Mouse (Mus musculus): ENCODE measurements around the gene Ninj2.

Ninj2 gene

DNA sequence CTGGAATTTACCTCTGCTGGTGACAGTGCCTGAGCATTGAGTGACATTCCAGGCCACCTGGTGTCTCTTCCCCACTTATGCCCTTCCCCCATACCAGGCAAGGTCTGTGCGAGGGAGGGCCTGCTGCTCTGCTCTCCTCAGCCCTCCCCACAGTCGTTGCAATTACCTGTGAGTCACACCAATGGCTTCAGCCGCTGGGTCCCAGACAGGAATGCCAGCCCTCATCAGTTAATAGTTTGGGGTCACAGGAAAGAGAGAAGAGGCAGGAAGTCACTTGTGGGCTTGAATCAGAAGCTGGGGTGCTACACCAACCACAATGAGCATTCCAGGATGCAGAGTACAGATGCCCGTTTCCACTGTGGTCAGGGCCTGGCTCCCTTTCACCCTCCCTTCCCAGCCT, 41.6 kb downstream of the Ninj2 start:
- no peak for DNase-seq (ENCODE audit: low spot score in 2 of 2)

DNA sequence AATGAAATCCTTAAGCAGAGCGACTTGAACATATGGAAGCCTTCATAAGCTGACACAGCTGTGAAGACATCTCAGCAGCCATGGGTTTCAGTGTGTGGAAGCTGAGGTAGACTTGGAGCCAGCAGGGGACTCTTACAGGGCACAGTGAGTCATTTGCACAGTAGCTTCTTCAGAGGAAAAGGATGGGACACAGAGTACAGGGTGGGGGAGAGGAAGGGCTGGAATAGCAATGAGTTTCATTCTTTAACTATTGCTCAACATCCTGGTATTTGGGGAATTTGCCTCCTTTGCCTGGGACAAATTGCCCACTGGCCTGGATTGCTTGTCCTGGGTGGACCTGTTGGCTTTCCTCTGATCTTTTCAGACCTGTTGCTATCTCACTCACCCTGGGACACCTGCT, 52.3 kb downstream of the Ninj2 start:
- peak in 1 of 2 experiments; percentile 22 for DNase-seq (ENCODE audit: low spot score in 2 of 2)

DNA sequence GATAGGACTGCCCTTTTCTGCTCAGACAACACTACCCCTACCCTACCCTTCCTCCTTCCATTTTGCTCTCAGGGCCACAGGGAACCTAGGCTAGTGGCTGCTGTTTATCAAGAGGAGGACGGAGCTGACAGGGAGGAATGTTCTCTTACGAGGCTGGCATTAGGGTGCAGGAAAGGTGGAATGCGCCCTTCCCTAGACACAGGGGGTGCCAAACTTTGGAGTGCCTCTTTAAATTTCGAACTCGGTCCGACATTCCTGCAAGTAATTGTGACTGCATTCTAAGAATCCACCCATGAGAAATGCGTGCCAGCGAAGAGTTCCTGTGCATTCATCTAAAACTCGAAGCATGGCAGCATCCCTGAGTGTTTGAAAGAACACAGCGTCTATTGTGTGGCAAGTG, 53.5 kb downstream of the Ninj2 start:
- DNase-seq (ENCODE audit: low spot score in 2 of 2): no peak

DNA sequence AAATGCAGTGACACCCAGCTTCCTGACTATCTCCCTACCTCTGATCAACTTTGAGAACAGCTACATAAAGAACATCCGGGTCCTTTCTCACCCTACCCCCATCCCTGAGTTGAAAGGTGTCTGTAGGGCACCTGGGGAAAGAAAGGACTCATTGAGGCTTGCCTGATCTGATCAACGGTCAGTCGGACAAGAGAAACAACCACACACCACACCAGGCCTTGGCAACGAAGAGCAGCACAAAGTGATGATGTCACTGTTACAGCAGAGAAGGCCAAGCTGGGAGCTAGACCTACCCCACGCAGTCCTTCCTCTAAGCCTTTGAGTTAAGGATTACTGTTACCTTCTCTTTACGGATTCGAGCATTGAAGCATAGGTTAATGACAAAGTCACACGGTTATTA, 54.3 kb downstream of the Ninj2 start:
- no peak for DNase-seq (ENCODE audit: low spot score in 2 of 2)

DNA sequence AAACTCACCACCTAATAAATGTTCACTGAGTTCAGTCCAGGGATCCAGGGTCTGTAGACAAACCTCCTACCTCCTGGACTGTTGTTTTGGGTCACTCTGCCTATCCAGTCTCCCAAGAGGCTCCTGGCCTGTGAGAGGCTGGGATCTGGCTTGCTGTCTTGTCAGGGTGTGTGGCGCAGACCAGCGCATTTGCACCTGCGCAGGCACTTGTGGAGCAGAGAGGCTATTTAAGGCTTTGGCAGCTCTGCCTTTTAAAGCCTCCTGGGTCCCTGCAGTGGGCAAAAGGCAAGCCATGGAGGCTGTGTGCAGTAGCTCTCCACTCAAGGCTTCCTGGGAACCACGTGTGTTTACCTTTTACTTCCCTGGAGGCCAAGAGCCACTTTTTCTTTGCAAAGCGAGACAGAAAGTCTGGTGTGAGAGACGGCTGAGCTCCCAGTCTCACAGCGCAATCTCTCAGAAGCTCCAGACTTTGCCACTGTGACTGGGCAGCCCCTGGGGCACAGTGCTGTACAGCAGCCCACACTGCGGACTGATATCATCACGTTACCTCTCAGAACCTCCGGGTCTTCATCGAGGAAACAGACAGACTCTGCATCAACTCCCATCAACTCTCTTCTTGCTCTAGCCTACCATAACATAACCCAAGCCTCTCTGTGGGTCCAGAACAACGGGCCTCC, 55.7 kb downstream of the Ninj2 start:
- DNase-seq (ENCODE audit: low spot score in 2 of 2): no peak

DNA sequence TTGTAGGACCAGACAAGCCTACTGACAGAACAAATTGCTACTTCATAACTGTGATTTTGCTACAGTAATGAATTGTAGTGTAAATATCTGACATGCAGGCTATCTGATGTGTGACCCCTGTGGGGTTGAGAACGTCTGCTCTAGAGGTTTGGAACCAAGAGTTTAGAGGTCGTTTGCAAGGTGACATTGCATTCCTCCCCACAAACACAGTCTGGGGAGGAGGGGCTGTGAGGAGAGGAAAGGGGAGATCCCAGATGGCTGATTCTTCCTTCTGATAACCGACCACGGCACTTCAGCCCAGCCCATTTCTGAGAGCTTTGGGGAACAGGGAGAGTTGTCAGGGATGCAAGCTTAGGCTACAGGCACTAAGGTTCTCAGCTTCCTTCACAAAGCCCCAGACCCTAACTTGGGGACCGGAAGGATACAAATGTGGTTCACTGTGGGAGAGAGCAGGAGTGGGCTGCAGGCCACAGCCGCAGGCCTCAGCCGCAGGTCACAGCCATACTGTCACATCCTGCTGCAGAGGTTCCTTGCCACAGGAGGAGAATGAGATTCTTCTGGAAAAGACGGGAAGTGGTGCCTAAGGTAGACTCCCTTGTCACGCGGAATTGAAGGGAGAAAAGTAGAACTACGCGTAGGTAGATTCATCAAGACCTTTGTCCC, 56.4 kb downstream of the Ninj2 start:
- DNase-seq (ENCODE audit: low spot score in 2 of 2): no peak

DNA sequence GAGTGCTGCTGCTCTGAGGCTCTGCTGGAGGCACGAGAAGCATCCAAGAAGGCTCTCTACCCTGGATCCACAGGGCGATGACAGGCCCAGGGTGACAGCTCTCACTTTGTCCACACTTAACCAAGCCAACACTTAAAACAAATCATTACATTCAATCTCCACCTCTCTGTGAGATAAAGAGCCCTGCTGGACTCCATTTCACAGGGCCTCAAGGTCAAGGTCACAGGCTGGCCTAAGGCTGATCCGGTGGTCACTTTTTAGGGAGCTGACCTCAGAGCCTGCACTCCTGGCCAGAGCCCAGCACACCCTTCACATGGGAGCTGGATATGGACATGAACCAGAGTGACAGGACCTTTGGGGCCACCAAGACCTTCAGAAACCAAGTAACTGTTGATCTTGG, 57.1 kb downstream of the Ninj2 start:
- DNase-seq (ENCODE audit: low spot score in 2 of 2): no peak

DNA sequence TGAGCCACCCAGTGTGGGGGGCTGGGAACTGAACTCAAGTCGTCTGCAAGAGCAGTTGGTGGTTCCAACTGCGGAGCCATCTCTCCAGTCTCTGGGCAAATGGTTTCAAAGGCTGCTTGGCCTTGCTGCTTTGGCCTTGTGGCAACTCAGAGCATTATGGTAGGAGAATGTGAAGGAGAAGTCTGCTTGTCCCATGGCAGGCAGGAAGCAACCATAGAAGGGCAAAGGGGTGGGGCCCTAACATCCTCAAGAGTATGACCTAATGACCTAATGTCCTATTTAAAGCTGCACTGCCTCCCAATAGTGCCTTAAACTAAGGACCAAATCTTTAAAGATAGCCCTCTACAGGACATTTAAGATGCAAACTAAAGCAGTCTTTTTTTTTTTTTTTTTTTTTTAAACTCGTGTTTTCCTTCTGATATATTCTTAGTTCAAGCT, 58.5 kb downstream of the Ninj2 start:
- no peak for DNase-seq (ENCODE audit: low spot score in 2 of 2)

DNA sequence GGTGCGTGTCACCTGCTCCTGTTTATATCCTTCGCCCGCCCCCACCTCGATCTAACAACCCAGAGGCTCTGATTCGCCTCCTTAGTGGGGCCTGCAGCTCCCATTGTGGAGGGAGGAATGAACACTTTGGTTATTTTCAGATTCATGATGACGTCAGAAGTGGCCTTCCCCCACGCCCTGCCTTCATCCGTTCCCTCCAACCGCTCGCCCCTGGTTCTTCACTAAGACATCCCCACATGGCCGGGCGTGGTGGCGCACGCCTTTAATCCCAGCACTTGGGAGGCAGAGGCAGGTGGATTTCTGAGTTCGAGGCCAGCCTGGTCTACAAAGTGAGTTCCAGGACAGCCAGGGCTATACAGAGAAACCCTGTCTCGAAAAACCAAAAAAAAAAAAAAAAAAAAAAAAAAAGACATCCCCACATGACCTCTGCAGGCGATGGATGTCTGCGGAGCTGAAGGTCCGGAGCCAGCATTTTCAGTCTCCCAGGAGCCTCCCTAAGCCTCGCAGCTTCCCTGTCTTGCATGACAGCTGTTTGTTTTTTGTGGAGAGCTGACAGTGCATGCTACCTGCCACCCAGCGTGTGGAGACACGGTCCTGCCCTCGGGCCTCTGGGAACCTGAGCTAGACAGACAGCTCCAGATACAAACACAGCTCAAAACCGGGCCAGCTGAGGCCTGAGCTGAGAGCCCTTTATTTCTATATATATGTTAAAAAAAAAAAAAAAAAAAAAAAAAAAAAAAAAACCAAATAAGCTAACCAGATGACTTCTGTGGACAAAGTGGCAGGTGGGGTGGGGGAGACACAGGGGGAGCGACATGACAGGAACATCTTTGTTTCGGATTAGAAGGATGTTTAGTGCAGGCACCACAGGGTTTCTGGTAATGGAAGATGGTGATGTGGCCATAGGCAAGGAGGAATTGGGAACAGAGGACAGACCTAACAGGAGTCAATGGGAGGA, 59.9 kb downstream of the Ninj2 start:
- DNase-seq (ENCODE audit: low spot score in 2 of 2): no peak

DNA sequence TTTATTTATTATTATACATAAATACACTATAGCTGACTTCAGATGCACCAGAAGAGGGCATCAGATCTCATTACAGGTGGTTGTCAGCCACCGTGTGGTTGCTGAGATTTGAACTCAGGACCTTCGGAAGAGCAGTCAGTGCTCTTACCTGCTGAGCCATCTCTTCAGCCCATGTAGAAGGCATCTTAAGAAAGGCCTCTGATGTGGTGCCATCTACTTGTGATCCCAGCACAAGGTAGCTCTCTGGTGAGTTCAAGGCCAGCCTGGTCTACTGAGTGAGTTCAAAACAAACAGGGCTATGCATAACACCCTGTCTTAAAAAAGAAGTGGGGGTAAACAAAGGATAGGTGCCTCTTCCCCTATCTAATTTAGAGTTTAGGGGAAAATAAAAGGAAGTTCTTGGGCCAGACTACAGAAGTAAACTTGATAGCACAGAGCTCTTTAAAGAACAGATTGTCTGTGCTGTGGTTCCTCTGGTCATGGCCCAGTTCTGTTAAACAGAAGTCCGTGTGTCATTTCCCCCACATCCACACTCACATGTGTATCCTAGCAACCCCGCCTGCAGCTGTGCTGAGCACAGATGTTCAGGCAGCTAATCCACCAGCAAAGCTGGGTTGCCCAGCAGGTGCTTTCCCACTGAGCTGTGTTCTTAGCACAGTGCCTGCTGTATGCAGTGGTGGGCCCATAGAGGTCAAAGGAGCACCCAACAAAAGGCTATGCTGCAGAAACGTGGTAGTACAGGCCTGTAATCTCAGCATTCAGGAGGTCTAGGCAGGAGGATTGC, 61.6 kb downstream of the Ninj2 start:
- no peak for DNase-seq (ENCODE audit: low spot score in 2 of 2)

DNA sequence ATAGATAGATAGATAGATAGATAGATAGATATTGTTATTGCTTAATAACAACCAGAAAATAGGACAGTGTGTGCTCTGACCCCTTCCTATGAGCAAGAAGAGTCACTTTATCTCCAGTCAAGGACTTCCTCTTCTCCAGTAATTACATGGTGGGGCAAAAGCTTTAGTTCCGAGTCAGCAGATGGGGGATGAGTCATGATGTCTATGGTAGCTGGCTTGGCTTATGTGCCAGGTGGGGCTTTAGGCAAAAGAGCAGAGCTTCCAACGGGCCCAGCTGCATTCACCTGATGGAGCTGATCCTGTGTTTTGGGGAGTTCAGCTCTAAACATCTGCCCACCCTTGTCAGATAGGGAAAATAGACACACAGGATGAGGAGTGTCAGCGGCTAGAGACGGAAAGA, 62.4 kb downstream of the Ninj2 start:
- no peak for DNase-seq (ENCODE audit: low spot score in 2 of 2)

DNA sequence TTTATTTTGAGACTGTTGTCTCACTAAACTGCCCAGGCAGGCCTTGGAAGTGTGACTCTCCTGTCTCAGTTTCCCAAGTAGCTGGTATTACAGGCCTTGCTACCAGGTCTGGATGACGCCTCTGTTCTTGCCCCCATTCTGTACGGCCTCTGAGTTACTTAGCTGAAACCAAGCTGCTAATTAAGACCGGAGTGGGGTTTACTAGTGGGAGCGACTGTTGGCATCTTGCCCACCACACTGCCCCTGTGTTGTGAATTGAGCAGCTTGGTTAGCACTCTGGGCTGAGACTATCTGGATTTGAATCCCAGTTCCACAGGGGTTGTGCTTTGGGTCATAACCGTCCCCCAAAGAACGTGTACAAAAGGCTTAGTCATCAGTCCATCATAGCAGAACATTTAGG, 64.3 kb downstream of the Ninj2 start:
- no peak for DNase-seq (ENCODE audit: low spot score in 2 of 2)

DNA sequence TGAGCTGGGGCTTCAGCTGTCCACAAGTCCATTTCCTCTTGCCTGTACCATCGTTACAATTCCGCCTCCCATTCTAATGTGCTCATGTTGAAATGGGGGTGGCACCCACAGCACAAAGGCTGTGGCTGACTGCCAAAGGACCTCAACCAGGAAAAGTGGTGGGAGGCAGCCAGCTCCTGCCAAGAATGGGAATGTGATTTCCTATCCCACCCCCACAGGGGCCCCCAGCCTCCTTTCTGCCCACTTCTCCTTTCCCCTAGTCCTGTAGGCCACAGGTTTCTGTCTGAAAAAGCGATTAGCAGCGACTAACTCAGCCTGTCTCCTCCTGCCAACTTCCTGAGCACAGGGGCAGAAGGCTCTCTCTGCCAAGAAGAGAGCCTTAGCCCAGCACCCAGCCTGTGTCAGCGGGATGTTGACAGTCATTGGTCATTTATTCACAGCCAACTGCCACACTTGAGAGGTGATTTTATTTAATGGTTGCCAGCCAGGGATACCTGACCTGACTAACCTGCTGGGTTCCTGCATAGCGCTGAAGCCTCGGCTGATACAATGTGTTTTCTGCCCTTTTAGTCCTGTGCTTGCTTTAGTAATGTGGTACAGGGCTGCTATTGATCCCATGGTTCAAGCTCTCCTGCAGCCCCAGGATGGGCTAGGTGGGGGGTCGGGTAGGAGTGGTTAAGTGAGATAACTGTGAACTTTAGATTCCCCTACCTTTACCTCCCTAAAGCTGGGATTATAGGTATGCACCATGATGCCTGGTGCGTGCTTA, 66.2 kb downstream of the Ninj2 start:
- peak in 1 of 2 experiments; percentile 26 for DNase-seq (ENCODE audit: low spot score in 2 of 2)

DNA sequence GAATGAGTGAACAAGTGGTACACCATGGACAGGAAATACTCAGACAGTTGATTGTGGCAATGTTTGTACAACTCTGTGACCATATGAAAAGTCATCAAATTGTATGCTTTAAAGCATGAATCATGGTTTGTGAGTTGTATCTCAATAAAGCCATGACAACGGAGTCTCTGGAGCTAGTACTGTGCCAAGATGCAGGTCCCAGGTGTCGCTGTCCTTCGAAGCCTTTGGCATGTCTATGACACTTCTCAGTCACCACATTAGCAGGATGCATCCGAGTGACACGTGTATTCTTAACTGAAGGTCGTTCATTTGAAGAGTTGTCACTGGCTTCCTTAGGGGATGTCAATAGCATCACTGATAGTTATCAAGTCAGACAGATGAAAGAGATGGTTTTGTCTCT, 69.8 kb downstream of the Ninj2 start:
- DNase-seq (ENCODE audit: low spot score in 2 of 2): no peak

DNA sequence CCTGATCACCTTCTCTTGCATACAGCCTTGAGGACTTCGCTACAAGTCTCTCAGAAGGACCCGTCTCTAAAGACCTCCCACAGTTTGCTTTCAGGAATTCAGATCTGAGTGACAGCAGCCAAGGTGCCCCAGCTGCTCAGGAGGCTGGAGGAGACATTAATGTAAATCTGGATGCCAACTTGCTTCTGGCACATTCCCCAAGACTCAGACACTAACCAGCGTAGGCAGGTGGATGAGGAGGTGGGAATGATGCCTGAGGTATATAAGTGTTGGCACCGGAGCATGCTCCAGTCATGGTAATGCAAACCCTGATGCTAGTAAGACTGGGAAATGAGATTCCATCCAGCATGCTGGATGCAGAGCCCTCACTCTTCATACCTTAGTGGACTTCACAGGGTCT, 71.6 kb downstream of the Ninj2 start:
- no peak for DNase-seq (ENCODE audit: low spot score in 2 of 2)

DNA sequence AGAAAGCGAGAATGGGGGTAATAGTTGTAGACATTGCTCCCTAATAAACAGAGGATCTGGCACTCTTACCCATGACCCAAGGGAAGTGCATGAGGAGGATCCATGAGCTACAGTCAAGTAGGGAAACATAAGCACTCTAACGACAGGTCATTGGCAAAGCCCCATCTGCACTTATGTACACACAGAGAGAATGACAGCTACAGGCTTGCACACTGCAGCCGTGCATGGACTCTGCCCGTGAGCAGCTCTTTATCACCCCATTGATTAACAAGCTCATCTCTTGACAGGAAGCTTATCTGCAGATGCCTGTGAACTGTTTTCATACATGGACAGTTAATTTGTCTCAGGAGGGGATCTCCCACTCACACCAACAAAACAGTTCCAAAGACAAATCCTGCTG, 74.4 kb downstream of the Ninj2 start:
- no peak for DNase-seq (ENCODE audit: low spot score in 2 of 2)

DNA sequence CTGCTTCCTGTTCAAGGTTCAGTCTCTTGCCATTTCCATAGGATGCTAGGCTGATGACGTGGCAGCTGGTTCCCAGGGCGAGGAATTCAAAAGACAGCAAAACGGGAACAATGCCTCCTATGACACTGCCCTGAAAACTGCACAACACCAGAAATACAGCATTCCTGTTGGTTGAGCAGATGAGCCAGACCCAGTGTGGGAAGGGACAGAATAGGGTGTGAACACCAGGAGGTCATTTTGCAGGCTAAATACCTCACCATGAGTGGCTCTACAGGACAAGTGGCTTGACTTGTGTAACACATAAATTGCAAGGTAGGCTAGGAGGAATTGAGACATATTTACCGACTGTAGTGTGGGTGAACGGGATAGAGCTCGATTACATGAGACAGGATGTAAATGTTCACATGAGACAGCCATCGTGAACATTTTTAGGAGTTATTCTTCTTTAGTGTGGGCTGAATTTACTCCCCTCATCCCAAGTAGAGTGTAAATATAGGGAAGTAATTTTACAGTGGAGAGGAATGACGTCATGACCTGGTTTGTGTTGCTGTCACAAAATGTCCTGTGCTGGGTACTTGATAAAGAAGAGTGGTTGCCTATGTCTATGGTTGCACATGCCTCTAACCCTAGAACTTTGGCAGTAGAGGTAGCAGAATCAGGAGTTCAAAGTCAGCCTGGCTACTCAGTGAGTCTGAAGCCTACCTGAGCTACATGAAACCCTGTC, 79.3 kb downstream of the Ninj2 start:
- no peak for DNase-seq (ENCODE audit: low spot score in 2 of 2)

DNA sequence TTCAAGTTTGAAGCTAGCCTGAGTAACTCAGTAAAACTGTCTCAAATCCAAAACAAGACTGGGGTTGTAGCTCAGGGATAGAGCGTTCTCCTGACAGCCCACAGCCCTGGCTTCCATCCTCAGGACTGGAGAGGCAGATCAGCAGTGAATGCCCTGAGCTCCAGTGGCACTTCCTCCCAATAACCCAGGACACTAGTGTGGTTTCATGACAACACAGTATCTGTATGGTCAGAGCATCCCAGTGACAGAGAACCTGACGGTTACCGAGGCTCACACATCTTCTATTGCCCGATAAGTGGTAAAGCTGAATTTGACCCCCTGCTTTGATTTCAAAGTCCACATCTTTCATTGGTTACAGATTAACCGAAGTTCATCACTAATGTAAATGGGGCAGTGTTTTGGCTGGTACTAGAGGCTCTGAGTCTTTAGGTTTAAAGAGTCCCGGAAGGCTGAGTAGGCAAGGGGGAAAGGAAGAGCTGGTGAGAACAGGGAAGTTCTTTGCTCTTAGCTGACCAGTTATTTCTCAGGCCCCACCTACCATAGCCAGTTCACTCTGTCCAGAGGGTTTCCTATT, 81.0 kb downstream of the Ninj2 start:
- DNase-seq (ENCODE audit: low spot score in 2 of 2): no peak

DNA sequence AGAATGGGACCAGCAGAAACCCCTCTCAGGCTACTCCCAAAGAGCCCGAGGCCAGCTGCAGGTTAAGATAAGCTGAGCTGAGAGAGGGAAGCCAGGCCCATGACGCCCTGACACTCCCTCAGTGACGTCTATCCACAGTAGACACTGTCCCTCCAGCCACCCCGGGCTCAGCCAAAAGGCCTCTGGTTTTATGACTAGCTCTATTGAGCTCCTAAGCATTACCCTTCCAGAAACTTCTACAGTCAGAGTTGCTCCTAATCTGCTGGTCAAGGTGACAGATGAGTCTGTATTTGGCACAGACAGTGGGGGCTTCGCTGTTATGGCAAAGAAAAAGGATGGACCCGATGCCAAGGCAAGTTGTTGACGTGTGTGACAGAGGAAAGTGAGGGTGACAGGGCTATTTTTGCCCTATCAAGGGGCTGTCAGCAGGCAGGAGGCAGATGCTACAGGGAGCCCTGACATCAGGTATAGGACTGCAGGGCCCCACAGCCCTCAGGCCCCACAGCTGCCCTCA, 81.5 kb downstream of the Ninj2 start:
- DNase-seq (ENCODE audit: low spot score in 2 of 2): peak in 1 of 2 experiments; percentile 36

DNA sequence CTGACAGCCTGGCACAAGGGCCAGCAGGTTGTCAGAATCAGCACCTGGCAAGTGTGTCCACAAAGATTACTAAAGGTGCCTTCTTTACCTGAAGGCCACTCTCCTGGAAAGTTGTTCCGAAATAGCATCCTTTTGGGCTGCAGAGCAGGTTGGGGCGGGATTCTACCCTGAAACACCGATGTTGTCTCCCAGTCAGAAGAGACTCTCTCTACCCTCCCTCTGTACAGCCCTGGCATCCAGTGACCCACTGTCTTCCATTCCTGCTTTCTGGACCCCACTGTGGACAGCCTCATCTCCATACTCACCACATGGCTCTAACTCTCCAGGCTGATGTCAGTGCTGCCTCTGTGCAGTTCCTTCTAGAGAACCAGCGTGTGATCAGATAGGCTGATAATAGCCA, 82.5 kb downstream of the Ninj2 start:
- DNase-seq (ENCODE audit: low spot score in 2 of 2): no peak
